Mouse (Mus musculus) myocyte (in vitro differentiated cells): Measurements from ENCODE around the gene Ipo4. TPM values are rescaled to one million over a fixed set of nuclear protein-coding genes. Genes with fewer than 3 reads are reported as not detected.

ENCODE experiments used
- H3K27me3 ChIP-seq: one replicate; pipeline ENCODE4 v1.6.1; 2011; ENCODE audit not compliant: control insufficient read depth, insufficient read depth, insufficient read length
- H3K36me3 ChIP-seq: one replicate; pipeline ENCODE4 v1.6.1; 2011; ENCODE audit not compliant: control insufficient read depth, insufficient read depth
- H3K4me2 ChIP-seq: one replicate; pipeline ENCODE4 v1.6.1; 2011; ENCODE audit warnings: low read depth, control low read depth
- H3K4me3 ChIP-seq: one replicate; pipeline ENCODE4 v1.5.1; 2011; ENCODE audit warnings: mild to moderate bottlenecking, control low read depth, moderate library complexity
- H3K79me2 ChIP-seq: one replicate; pipeline ENCODE4 v1.6.1; 2011; ENCODE audit not compliant: control insufficient read depth, insufficient read depth
- H3ac ChIP-seq: one replicate; pipeline ENCODE4 v1.6.1; 2011; ENCODE audit not compliant: control insufficient read depth, insufficient read length
- CEBPB ChIP-seq: IDR thresholded peaks from 2 replicates; pipeline ENCODE4 v1.6.1; 2011; ENCODE audit warnings: mild to moderate bottlenecking, moderate library complexity; ENCODE audit not compliant: poor library complexity, insufficient read depth, severe bottlenecking
- E2F4 ChIP-seq: IDR thresholded peaks from one replicate; pipeline ENCODE4 v1.6.1; 2011; ENCODE audit warnings: mild to moderate bottlenecking, control low read depth, moderate library complexity; ENCODE audit not compliant: insufficient read depth
- MAX ChIP-seq: IDR thresholded peaks from one replicate; pipeline ENCODE4 v1.6.1; 2011; ENCODE audit warnings: low read depth, mild to moderate bottlenecking, control low read depth
- MYOD1 ChIP-seq, 3 experiments: IDR thresholded peaks; one replicate each; pipeline ENCODE4 v1.6.1; 2011; ENCODE audit warnings: control low read depth in 2 of 3, low read depth in 2 of 3, mild to moderate bottlenecking in 2 of 3, moderate library complexity in 1 of 3; ENCODE audit not compliant: insufficient read length in 2 of 3, control insufficient read depth in 1 of 3
- MYOG ChIP-seq, 3 experiments: IDR thresholded peaks; one replicate each; pipeline ENCODE4 v1.6.1; 2011; ENCODE audit warnings: control low read depth in 2 of 3, low read depth in 2 of 3, mild to moderate bottlenecking in 2 of 3; ENCODE audit not compliant: insufficient read length in 2 of 3, control insufficient read depth in 1 of 3, insufficient read depth in 1 of 3
- POLR2A ChIP-seq: IDR thresholded peaks from one replicate; pipeline ENCODE4 v1.6.1; 2011; ENCODE audit warnings: low read depth, mild to moderate bottlenecking, control low read depth, moderate library complexity; ENCODE audit not compliant: insufficient read length
- POLR2AphosphoS2 ChIP-seq: IDR thresholded peaks from one replicate; pipeline ENCODE4 v1.6.1; 2011; ENCODE audit warnings: low read depth, control low read depth; ENCODE audit not compliant: insufficient read length
- REST ChIP-seq: IDR thresholded peaks from one replicate; pipeline ENCODE4 v1.6.1; 2011; ENCODE audit warnings: mild to moderate bottlenecking, control low read depth, moderate library complexity; ENCODE audit not compliant: insufficient read depth, insufficient read length
- SRF ChIP-seq: IDR thresholded peaks from one replicate; pipeline ENCODE4 v1.6.1; 2011; ENCODE audit warnings: low read depth; ENCODE audit not compliant: control insufficient read depth, insufficient read length
- TCF12 ChIP-seq: IDR thresholded peaks from one replicate; pipeline ENCODE4 v1.6.1; 2011; ENCODE audit warnings: mild to moderate bottlenecking, control low read depth; ENCODE audit not compliant: poor library complexity, insufficient read depth, severe bottlenecking
- TCF3 ChIP-seq: IDR thresholded peaks from one replicate; pipeline ENCODE4 v1.6.1; 2011; ENCODE audit warnings: low read depth, control low read depth; ENCODE audit not compliant: insufficient read length
- USF1 ChIP-seq: IDR thresholded peaks from one replicate; pipeline ENCODE4 v1.6.1; 2011; ENCODE audit warnings: low read depth, mild to moderate bottlenecking, control low read depth, moderate library complexity
- polyA plus RNA-seq: library from polyadenylated mRNA; unstranded; fragments of >200 nt; fragmentation: generic; extraction: Trizol; gene quantifications from one replicate; pipeline ENCODE4 v1.2.1, GENCODE M21; 2012; ENCODE audit warnings: missing spikeins

The Ipo4 gene
- polyA plus RNA-seq, 1 experiment, result 109 TPM

DNA sequence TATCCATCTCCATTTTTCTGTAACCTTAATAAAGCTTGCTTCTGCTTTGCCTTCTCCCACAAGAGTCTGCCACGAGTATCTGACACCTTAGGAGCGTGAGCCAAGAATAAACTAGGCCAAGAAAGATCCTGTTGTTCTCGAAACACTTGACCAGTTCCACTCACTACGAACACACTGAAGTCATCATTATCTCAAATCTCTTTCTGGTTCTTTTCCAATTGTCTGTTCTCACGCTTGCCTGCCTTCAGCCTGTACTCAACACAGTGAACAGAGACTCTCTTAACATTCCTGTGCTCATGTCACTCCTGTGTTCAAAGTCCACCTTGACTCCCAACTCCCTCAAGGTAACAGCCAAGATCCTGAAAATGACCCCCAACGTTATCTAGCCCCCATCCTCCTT lies 22.4 kb downstream of the Ipo4 start:
- no peaks in the 10 kb centered on the region for H3K79me2 ChIP-seq
- TF ChIP-seq POLR2AphosphoS2 (no peak), SRF (no peak), MAX (no peak)
- no peaks in the 10 kb centered on the region for H3K27me3 ChIP-seq
- H3K36me3 ChIP-seq, result peaks cover 4% of the 10 kb centered on the region
- no peak overlapping the region for H3ac ChIP-seq
- H3K4me2 ChIP-seq, result no peak overlapping the region
- no peak overlapping the region for H3K4me3 ChIP-seq

DNA sequence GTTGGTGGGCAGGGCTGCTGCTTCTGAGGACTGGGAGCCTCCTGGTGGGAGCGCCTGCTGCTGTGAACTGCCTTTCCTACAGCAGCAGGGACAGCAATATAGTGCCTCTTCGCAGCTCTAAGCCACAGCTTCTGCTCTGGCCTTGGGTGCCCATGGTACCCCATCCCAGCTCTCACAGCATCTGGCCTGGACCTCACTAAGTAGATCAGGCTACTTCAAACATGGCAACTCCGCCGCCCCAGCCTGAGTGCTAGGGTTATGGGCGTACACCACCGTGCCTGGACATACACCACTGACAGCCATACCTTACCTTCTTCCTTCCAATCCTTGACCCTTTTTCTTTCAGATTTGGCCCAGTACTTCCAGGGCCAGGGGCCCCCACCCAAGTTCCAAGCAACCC lies 27.4 kb downstream of the Ipo4 start:
- TF ChIP-seq MYOG (IDR thresholded peaks at IDR 0.05; ENCODE audit: control insufficient read depth in 1 of 3, insufficient read depth in 1 of 3, insufficient read length in 2 of 3, low read depth in 2 of 3) (no peak), MAX (no peak), REST (no peak), CEBPB (no peak), POLR2AphosphoS2 (no peak), USF1 (no peak), TCF12 (no peak), MYOD1 (IDR thresholded peaks at IDR 0.05; ENCODE audit: control insufficient read depth in 1 of 3, insufficient read length in 2 of 3, low read depth in 2 of 3) (no peak), POLR2A (no peak), TCF3 (no peak), E2F4 (no peak), SRF (no peak)
- Histone ChIP-seq H3ac (no peak overlapping the region), H3K79me2 (no peaks in the 10 kb centered on the region), H3K27me3 (no peaks in the 10 kb centered on the region), H3K4me2 (no peak overlapping the region), H3K36me3 (peaks cover 17% of the 10 kb centered on the region), H3K4me3 (no peak overlapping the region)

DNA sequence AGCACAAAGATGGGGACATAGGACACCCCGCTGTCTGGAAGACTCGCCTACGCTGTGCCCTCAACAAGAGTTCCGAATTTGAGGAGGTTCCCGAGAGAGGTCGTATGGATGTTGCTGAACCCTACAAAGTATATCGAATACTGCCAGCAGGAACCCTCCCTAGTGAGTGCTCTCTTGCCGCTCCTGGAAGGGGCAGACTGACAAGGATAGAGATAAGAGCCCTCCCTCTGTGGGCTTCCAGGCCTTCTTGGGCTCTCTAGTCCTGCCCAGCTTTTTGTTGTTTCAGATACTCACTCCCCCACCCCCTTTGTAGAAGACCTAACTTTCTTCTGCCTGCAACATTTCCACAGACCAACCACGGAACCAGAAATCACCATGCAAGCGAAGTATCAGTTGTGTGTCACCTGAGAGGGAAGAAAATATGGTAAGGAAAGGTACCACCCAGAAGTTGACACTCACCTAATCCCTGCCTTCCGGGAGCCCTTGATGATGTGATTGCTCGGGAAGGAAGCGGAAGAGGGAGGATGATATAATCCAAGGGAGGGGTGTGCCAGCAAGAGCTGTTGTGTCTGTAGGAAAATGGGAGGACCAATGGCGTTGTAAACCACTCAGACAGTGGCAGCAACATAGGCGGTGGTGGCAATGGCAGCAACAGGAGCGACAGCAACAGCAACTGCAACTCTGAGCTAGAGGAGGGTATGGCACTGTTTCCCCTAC lies 29.9 kb downstream of the Ipo4 start:
- H3K4me2 ChIP-seq, result no peak overlapping the region
- TF ChIP-seq MYOG (IDR thresholded peaks at IDR 0.05; ENCODE audit: control insufficient read depth in 1 of 3, insufficient read depth in 1 of 3, insufficient read length in 2 of 3, low read depth in 2 of 3) (no peak), CEBPB (no peak), MYOD1 (IDR thresholded peaks at IDR 0.05; ENCODE audit: control insufficient read depth in 1 of 3, insufficient read length in 2 of 3, low read depth in 2 of 3) (no peak), USF1 (no peak), REST (no peak), SRF (no peak), TCF3 (no peak), MAX (no peak), TCF12 (no peak), POLR2AphosphoS2 (no peak), E2F4 (no peak), POLR2A (no peak)
- no peak overlapping the region for H3ac ChIP-seq

DNA sequence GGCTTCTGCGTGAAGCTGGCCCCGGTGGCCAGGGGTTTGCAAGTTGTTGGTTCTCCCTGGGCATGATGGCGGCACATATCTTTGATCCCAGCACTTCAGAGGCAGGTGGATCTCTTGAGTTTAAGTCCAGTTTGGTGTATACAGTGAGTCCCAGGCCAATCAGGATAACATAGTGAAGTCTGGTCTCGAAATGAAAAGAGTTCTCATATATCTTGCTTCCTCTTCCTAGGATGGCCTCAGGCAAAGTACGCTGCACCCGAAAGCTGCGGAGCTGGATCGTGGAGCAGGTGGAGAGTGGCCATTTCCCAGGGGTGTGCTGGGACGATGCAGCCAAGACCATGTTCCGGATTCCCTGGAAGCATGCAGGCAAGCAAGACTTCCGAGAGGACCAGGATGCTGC lies 30.9 kb downstream of the Ipo4 start:
- no peaks in the 10 kb centered on the region for H3K27me3 ChIP-seq
- H3K36me3 ChIP-seq, result peaks cover 24% of the 10 kb centered on the region
- H3ac ChIP-seq, result no peak overlapping the region
- H3K4me3 ChIP-seq, result no peak overlapping the region
- no peaks in the 10 kb centered on the region for H3K79me2 ChIP-seq
- TF ChIP-seq MYOD1 (IDR thresholded peaks at IDR 0.05; ENCODE audit: control insufficient read depth in 1 of 3, insufficient read length in 2 of 3, low read depth in 2 of 3) (no peak), TCF3 (no peak), MYOG (IDR thresholded peaks at IDR 0.05; ENCODE audit: control insufficient read depth in 1 of 3, insufficient read depth in 1 of 3, insufficient read length in 2 of 3, low read depth in 2 of 3) (no peak), MAX (no peak), POLR2A (no peak), CEBPB (no peak), REST (no peak), POLR2AphosphoS2 (no peak), E2F4 (no peak), SRF (no peak), USF1 (no peak), TCF12 (no peak)
- no peak overlapping the region for H3K4me2 ChIP-seq

More for the DNA sequence above, 29.9 kb downstream of the Ipo4 start:
- Histone ChIP-seq H3K36me3 (peaks cover 20% of the 10 kb centered on the region), H3K79me2 (no peaks in the 10 kb centered on the region), H3K4me3 (no peak overlapping the region), H3K27me3 (no peaks in the 10 kb centered on the region)
